Mouse (Mus musculus): Measurements from ENCODE around the gene Tprg. TPM values are rescaled to one million over a fixed set of nuclear protein-coding genes. Genes with fewer than 3 reads are reported as not detected.
A peak's percentile ranks its signal among the peaks of the same experiment; 100 is the strongest.

Tprg gene
- total and polyA plus RNA-seq, 3 experiments: not detected

DNA sequence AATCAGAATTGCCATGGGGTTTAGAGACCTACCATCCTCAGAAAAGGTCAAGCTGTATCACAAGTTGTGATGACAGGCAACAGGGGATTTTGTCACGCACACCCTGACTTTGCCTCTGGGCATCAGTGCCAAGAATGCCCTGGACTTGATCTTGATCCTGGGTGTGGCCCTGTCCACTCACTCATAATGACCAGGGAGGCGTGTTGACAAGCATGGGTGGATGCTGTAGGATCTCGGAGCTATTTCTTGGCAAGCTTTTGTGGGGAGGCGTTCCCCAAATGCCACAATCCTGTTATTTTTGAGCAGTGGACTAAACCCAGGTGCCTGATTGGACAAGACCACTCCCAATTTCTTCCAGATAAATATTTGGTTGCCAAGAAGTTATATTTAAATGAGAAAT, 87.5 kb downstream of the Tprg start:
- no peaks in the 10 kb centered on the region for H3K9me3 ChIP-seq (replicated peaks; ENCODE audit: low read length)
- H3K27me3 ChIP-seq (replicated peaks): no peaks in the 10 kb centered on the region
- TF ChIP-seq UBTF (IDR thresholded peaks at IDR 0.05; ENCODE audit: low read depth, low read length) (no peak), CHD1 (IDR thresholded peaks at IDR 0.05; ENCODE audit: low read depth, low read length) (no peak), NRF1 (IDR thresholded peaks at IDR 0.05; ENCODE audit: low read depth, low read length) (no peak), RAD21 (IDR thresholded peaks at IDR 0.05; ENCODE audit: low read depth, low read length) (no peak), HCFC1 (IDR thresholded peaks at IDR 0.05; ENCODE audit: low read depth, low read length) (no peak), NELFE (IDR thresholded peaks at IDR 0.05; ENCODE audit: low read depth, low read length) (no peak), CHD2 (IDR thresholded peaks at IDR 0.05; ENCODE audit: low read length) (no peak), ZNF384 (IDR thresholded peaks at IDR 0.05; ENCODE audit: low read depth, low read length) (no peak), BHLHE40 (IDR thresholded peaks at IDR 0.05; ENCODE audit: low read depth, low read length) (no peak), ETS1 (conservative IDR thresholded peaks at IDR 0.05; ENCODE audit: low read depth, low read length) (no peak), TCF12 (IDR thresholded peaks at IDR 0.05; ENCODE audit: low read depth, low read length) (no peak), RCOR1 (conservative IDR thresholded peaks at IDR 0.05; ENCODE audit: low read depth, low read length) (no peak), USF2 (conservative IDR thresholded peaks at IDR 0.05; ENCODE audit: low read depth, low read length) (no peak), SIN3A (IDR thresholded peaks at IDR 0.05; ENCODE audit: low read length) (no peak), E2F4 (IDR thresholded peaks at IDR 0.05; ENCODE audit: insufficient replicate concordance, low read depth, low read length) (no peak)
- H3K9ac ChIP-seq (ENCODE audit: insufficient read depth, low read depth): no peak overlapping the region
- H3K4me3 ChIP-seq (replicated peaks in 1 of 3; ENCODE audit: low read depth in 2 of 3, low read length in 2 of 3, poor library complexity in 1 of 3): no peak overlapping the region
- peaks cover 2 to 8% of the 10 kb centered on the region in 2 experiments; a peak in 3 of 4 replicates for H3K4me1 ChIP-seq (ENCODE audit: control insufficient read depth in 1 of 2, insufficient read depth in 2 of 2)
- DNase-seq (ENCODE audit: extremely low read depth): no peak
- no peak overlapping the region for H3K27ac ChIP-seq (ENCODE audit: insufficient read depth, low read depth)
- H3K36me3 ChIP-seq (replicated peaks in 1 of 2; ENCODE audit: control insufficient read depth in 1 of 2, insufficient read depth in 1 of 2, low read length in 1 of 2): no peaks in the 10 kb centered on the region
- no peak overlapping the region for H3K4me2 ChIP-seq (ENCODE audit: insufficient read depth, low read depth, poor library complexity, severe bottlenecking)
- dilution Hi-C loops (cut with MboI; ENCODE audit: extremely low pct_ligation_motif_present, extremely low pct_unique_long_range_greater_than_20kb, low sequenced_read_pairs): no loop called here
- in situ Hi-C loops (cut with MboI; ENCODE audit: low pct_ligation_motif_present, low pct_unique_long_range_greater_than_20kb, low sequenced_read_pairs): loop anchor here (5.0 kb wide), 1 partner anchor 583 kb away; no protein-coding TSS in a partner anchor
- no peaks in the 10 kb centered on the region for H3K79me2 ChIP-seq (replicated peaks; ENCODE audit: control insufficient read depth, extremely low read depth, insufficient read depth, poor library complexity, severe bottlenecking)

DNA sequence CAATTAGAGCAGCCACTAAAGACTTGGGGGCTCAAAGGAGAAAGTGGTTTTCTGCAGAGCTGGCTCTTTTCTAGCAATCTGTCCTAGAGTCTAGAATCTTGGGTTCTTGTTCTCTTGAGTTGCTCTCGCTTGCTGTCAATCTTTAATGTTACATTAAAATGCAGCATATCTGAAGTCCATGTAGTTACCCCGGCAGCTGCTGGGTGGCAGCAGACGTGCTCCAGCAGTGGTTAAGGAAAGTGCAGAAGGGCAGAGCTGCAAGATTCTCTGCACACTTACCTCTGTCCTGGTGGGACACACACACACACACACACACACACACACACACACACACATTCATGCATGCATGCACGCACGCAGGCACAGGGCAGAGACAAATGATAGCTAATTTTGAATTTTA, 88.2 kb downstream of the Tprg start:
- dilution Hi-C loops (cut with MboI; ENCODE audit: extremely low pct_ligation_motif_present, extremely low pct_unique_long_range_greater_than_20kb, low sequenced_read_pairs): no loop called here
- Histone ChIP-seq H3K27ac (ENCODE audit: insufficient read depth, low read depth) (no peak overlapping the region), H3K4me1 (ENCODE audit: control insufficient read depth in 1 of 2, insufficient read depth in 2 of 2) (peaks cover 2 to 8% of the 10 kb centered on the region in 2 experiments; a peak in 3 of 4 replicates), H3K27me3 (replicated peaks) (no peaks in the 10 kb centered on the region), H3K4me2 (ENCODE audit: insufficient read depth, low read depth, poor library complexity, severe bottlenecking) (no peak overlapping the region), H3K9me3 (replicated peaks; ENCODE audit: low read length) (no peaks in the 10 kb centered on the region), H3K9ac (ENCODE audit: insufficient read depth, low read depth) (no peak overlapping the region), H3K79me2 (replicated peaks; ENCODE audit: control insufficient read depth, extremely low read depth, insufficient read depth, poor library complexity, severe bottlenecking) (no peaks in the 10 kb centered on the region), H3K36me3 (replicated peaks in 1 of 2; ENCODE audit: control insufficient read depth in 1 of 2, insufficient read depth in 1 of 2, low read length in 1 of 2) (no peaks in the 10 kb centered on the region), H3K4me3 (replicated peaks in 1 of 3; ENCODE audit: low read depth in 2 of 3, low read length in 2 of 3, poor library complexity in 1 of 3) (no peak overlapping the region)
- DNase-seq (ENCODE audit: extremely low read depth): peak; percentile 41
- in situ Hi-C loops (cut with MboI; ENCODE audit: low pct_ligation_motif_present, low pct_unique_long_range_greater_than_20kb, low sequenced_read_pairs): loop anchor here (5.0 to 25.0 kb wide), 3 partner anchors 388 to 813 kb away; no protein-coding TSS in a partner anchor
- TF ChIP-seq USF1 (IDR thresholded peaks at IDR 0.05; ENCODE audit: low read depth, low read length) (no peak), IRF4 (IDR thresholded peaks at IDR 0.05; ENCODE audit: low read depth, low read length) (no peak), JUN (IDR thresholded peaks at IDR 0.05; ENCODE audit: insufficient read depth, low read depth, low read length) (no peak), POLR2AphosphoS2 (IDR thresholded peaks at IDR 0.05; ENCODE audit: low read depth, low read length) (no peak), BHLHE40 (IDR thresholded peaks at IDR 0.05; ENCODE audit: low read depth, low read length) (no peak), SIN3A (IDR thresholded peaks at IDR 0.05; ENCODE audit: low read length) (no peak), KAT2A (IDR thresholded peaks at IDR 0.05; ENCODE audit: insufficient replicate concordance, low read length) (no peak), NELFE (IDR thresholded peaks at IDR 0.05; ENCODE audit: low read depth, low read length) (no peak), MEF2A (IDR thresholded peaks at IDR 0.05; ENCODE audit: borderline replicate concordance, low read depth, low read length) (0 out of 2 replicates have a peak, but pooled peaks have one; percentile 19), MYC (IDR thresholded peaks at IDR 0.05; ENCODE audit: low read depth, low read length) (no peak), CTCF (conservative IDR thresholded peaks at IDR 0.05 in 1 of 2, IDR thresholded peaks at IDR 0.05 in 1 of 2; ENCODE audit: low read depth in 2 of 2, low read length in 2 of 2) (peak; percentile 18 to 77; a peak in 2 of 4 replicates), USF2 (conservative IDR thresholded peaks at IDR 0.05; ENCODE audit: low read depth, low read length) (no peak), TCF12 (IDR thresholded peaks at IDR 0.05; ENCODE audit: low read depth, low read length) (no peak), SMC3 (IDR thresholded peaks at IDR 0.05; ENCODE audit: low read depth, low read length) (peak; percentile 86), ELF1 (IDR thresholded peaks at IDR 0.05; ENCODE audit: low read depth, low read length) (no peak), ZKSCAN1 (IDR thresholded peaks at IDR 0.05; ENCODE audit: borderline replicate concordance, low read depth, low read length) (no peak), ZMIZ1 (IDR thresholded peaks at IDR 0.05; ENCODE audit: low read depth, low read length) (no peak), ZC3H11A (IDR thresholded peaks at IDR 0.05; ENCODE audit: low read depth, low read length) (peak; percentile 63), JUND (conservative IDR thresholded peaks at IDR 0.05; ENCODE audit: low read depth, low read length) (no peak), RAD21 (IDR thresholded peaks at IDR 0.05; ENCODE audit: low read depth, low read length) (peak; percentile 75), MAX (IDR thresholded peaks at IDR 0.05; ENCODE audit: low read length) (no peak), EP300 (IDR thresholded peaks at IDR 0.05; ENCODE audit: low read length) (no peak), RCOR1 (conservative IDR thresholded peaks at IDR 0.05; ENCODE audit: low read depth, low read length) (no peak), MXI1 (IDR thresholded peaks at IDR 0.05; ENCODE audit: low read depth, low read length) (no peak), ETS1 (conservative IDR thresholded peaks at IDR 0.05; ENCODE audit: low read depth, low read length) (no peak)

Measured in CH12.LX (cell line).